28 mouse cellular contexts compared by ENCODE assay signal in the genomic region with DNA sequence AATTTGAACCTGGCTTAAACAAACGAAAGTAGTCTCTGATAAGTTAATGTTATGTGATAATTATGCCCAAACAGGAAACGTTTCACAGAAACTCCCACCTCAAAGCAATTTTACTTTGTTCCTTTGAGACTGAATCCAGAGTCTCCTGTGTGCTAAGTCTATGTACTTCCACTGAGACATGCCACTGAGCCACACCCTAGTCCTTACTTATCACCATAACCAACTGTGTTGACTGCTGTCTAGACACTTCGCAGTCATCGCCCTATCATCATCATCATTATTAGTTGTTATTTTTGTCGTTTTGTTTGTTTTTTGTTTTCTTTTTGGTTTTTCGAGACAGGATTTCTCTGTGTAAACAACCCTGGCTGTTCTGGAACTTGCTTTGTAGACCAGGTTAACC. TPM values are rescaled to one million over a fixed set of nuclear protein-coding genes. Genes with fewer than 3 reads are reported as not detected.
"Had no signal": no experiment of that assay in that cellular context is flagged by ENCODE, and none has a peak within 500 bp of the region (broad histone marks: within the 10 kb centered on the region; RNA-seq: fewer than 3 reads in every experiment).

No protein-coding gene starts in this region.

- H3K27ac ChIP-seq: intestine, embryonic 15.5 days; limb, embryonic 10.5 days; limb, embryonic 13.5 days; midbrain, embryonic 10.5 days; midbrain, embryonic 13.5 days; neural tube, embryonic 13.5 days; stomach, postnatal 0 days had no signal

- H3K9ac ChIP-seq: intestine, embryonic 15.5 days; limb, embryonic 13.5 days; midbrain, embryonic 13.5 days; neural tube, embryonic 13.5 days had no signal

- H3K9me3 ChIP-seq: intestine, embryonic 15.5 days; limb, embryonic 10.5 days; limb, embryonic 13.5 days; midbrain, embryonic 10.5 days; midbrain, embryonic 13.5 days; neural tube, embryonic 13.5 days had no signal

- H3K4me3 ChIP-seq: intestine, embryonic 15.5 days; limb, embryonic 10.5 days; limb, embryonic 13.5 days; midbrain, embryonic 10.5 days; midbrain, embryonic 13.5 days; myocyte; neural tube, embryonic 13.5 days had no signal

- ATAC-seq: intestine, embryonic 15.5 days; midbrain, embryonic 13.5 days; midbrain, embryonic 16.5 days had no signal

- H3K27me3 ChIP-seq: intestine, embryonic 15.5 days; limb, embryonic 13.5 days; midbrain, embryonic 13.5 days; neural tube, embryonic 13.5 days had no signal

- H3K36me3 ChIP-seq: intestine, embryonic 15.5 days; limb, embryonic 10.5 days; limb, embryonic 13.5 days; midbrain, embryonic 10.5 days; midbrain, embryonic 13.5 days; neural tube, embryonic 13.5 days had no signal

- DNase-seq: kidney, adult 11 months; kidney, adult 8-10 months; kidney, postnatal 14 days; kidney, postnatal 4 days; layer of hippocampus, adult 9-11 months; lung, adult 2 months; lung, postnatal 14 days; lung, postnatal 4 days; thymus, adult 2 months; thymus, postnatal 25 days had no signal

- H3K4me2 ChIP-seq: intestine, embryonic 15.5 days; limb, embryonic 13.5 days; midbrain, embryonic 13.5 days; neural tube, embryonic 13.5 days had no signal

RNA-seq across cellular contexts. Expression of a gene that starts 9.3 kb away (rescaled TPM):
- total RNA-seq: layer of hippocampus, adult 18-20 months; layer of hippocampus, postnatal 25 days; left cerebral cortex, adult 18-20 months; left cerebral cortex, postnatal 25 days; liver, adult 2 months; megakaryocyte, adult 5-6 weeks; monocyte, adult 5-6 weeks; neutrophil, adult 5-6 weeks had no signal
- polyA plus RNA-seq: limb, embryonic 10.5 days; liver, adult 2 months; midbrain, embryonic 10.5 days; midbrain, embryonic 13.5 days; midbrain, embryonic 16.5 days; myocyte; neural tube, embryonic 13.5 days; small intestine, adult 2 months had no signal
